Mouse (Mus musculus) myocyte (in vitro differentiated cells): Measurements from ENCODE around the gene Grin2a. TPM values are rescaled to one million over a fixed set of nuclear protein-coding genes. Genes with fewer than 3 reads are reported as not detected.

Source experiments
- H3K27me3 ChIP-seq: one replicate; pipeline ENCODE4 v1.6.1; 2011; ENCODE audit not compliant: control insufficient read depth, insufficient read depth, insufficient read length
- H3K36me3 ChIP-seq: one replicate; pipeline ENCODE4 v1.6.1; 2011; ENCODE audit not compliant: control insufficient read depth, insufficient read depth
- H3K4me2 ChIP-seq: one replicate; pipeline ENCODE4 v1.6.1; 2011; ENCODE audit warnings: low read depth, control low read depth
- H3K4me3 ChIP-seq: one replicate; pipeline ENCODE4 v1.5.1; 2011; ENCODE audit warnings: mild to moderate bottlenecking, control low read depth, moderate library complexity
- H3K79me2 ChIP-seq: one replicate; pipeline ENCODE4 v1.6.1; 2011; ENCODE audit not compliant: control insufficient read depth, insufficient read depth
- H3ac ChIP-seq: one replicate; pipeline ENCODE4 v1.6.1; 2011; ENCODE audit not compliant: control insufficient read depth, insufficient read length
- CEBPB ChIP-seq: IDR thresholded peaks from 2 replicates; pipeline ENCODE4 v1.6.1; 2011; ENCODE audit warnings: mild to moderate bottlenecking, moderate library complexity; ENCODE audit not compliant: poor library complexity, insufficient read depth, severe bottlenecking
- E2F4 ChIP-seq: IDR thresholded peaks from one replicate; pipeline ENCODE4 v1.6.1; 2011; ENCODE audit warnings: mild to moderate bottlenecking, control low read depth, moderate library complexity; ENCODE audit not compliant: insufficient read depth
- MAX ChIP-seq: IDR thresholded peaks from one replicate; pipeline ENCODE4 v1.6.1; 2011; ENCODE audit warnings: low read depth, mild to moderate bottlenecking, control low read depth
- MYOD1 ChIP-seq, 3 experiments: IDR thresholded peaks; one replicate each; pipeline ENCODE4 v1.6.1; 2011; ENCODE audit warnings: control low read depth in 2 of 3, low read depth in 2 of 3, mild to moderate bottlenecking in 2 of 3, moderate library complexity in 1 of 3; ENCODE audit not compliant: insufficient read length in 2 of 3, control insufficient read depth in 1 of 3
- MYOG ChIP-seq, 3 experiments: IDR thresholded peaks; one replicate each; pipeline ENCODE4 v1.6.1; 2011; ENCODE audit warnings: control low read depth in 2 of 3, low read depth in 2 of 3, mild to moderate bottlenecking in 2 of 3; ENCODE audit not compliant: insufficient read length in 2 of 3, control insufficient read depth in 1 of 3, insufficient read depth in 1 of 3
- POLR2A ChIP-seq: IDR thresholded peaks from one replicate; pipeline ENCODE4 v1.6.1; 2011; ENCODE audit warnings: low read depth, mild to moderate bottlenecking, control low read depth, moderate library complexity; ENCODE audit not compliant: insufficient read length
- POLR2AphosphoS2 ChIP-seq: IDR thresholded peaks from one replicate; pipeline ENCODE4 v1.6.1; 2011; ENCODE audit warnings: low read depth, control low read depth; ENCODE audit not compliant: insufficient read length
- REST ChIP-seq: IDR thresholded peaks from one replicate; pipeline ENCODE4 v1.6.1; 2011; ENCODE audit warnings: mild to moderate bottlenecking, control low read depth, moderate library complexity; ENCODE audit not compliant: insufficient read depth, insufficient read length
- SRF ChIP-seq: IDR thresholded peaks from one replicate; pipeline ENCODE4 v1.6.1; 2011; ENCODE audit warnings: low read depth; ENCODE audit not compliant: control insufficient read depth, insufficient read length
- TCF12 ChIP-seq: IDR thresholded peaks from one replicate; pipeline ENCODE4 v1.6.1; 2011; ENCODE audit warnings: mild to moderate bottlenecking, control low read depth; ENCODE audit not compliant: poor library complexity, insufficient read depth, severe bottlenecking
- TCF3 ChIP-seq: IDR thresholded peaks from one replicate; pipeline ENCODE4 v1.6.1; 2011; ENCODE audit warnings: low read depth, control low read depth; ENCODE audit not compliant: insufficient read length
- USF1 ChIP-seq: IDR thresholded peaks from one replicate; pipeline ENCODE4 v1.6.1; 2011; ENCODE audit warnings: low read depth, mild to moderate bottlenecking, control low read depth, moderate library complexity
- polyA plus RNA-seq: library from polyadenylated mRNA; unstranded; fragments of >200 nt; fragmentation: generic; extraction: Trizol; gene quantifications from one replicate; pipeline ENCODE4 v1.2.1, GENCODE M21; 2012; ENCODE audit warnings: missing spikeins

Gene Grin2a
- polyA plus RNA-seq, 1 experiment: 0.01 TPM

- H3ac ChIP-seq: no peak overlapping the region
- TF ChIP-seq E2F4 (no peak), CEBPB (no peak), REST (no peak), POLR2AphosphoS2 (no peak), USF1 (no peak), TCF3 (no peak), MYOG (IDR thresholded peaks at IDR 0.05; ENCODE audit: control insufficient read depth in 1 of 3, insufficient read depth in 1 of 3, insufficient read length in 2 of 3, low read depth in 2 of 3) (no peak), MYOD1 (IDR thresholded peaks at IDR 0.05; ENCODE audit: control insufficient read depth in 1 of 3, insufficient read length in 2 of 3, low read depth in 2 of 3) (no peak), POLR2A (no peak), TCF12 (no peak), SRF (no peak), MAX (no peak)
- no peaks in the 10 kb centered on the region for H3K36me3 ChIP-seq
- H3K79me2 ChIP-seq: no peaks in the 10 kb centered on the region
- H3K4me3 ChIP-seq: no peak overlapping the region
- H3K4me2 ChIP-seq: no peak overlapping the region
- H3K27me3 ChIP-seq: no peaks in the 10 kb centered on the region
Measured at GRCm38 (mm10) chr16:9735365-9736080, 259.8 kb downstream of the Grin2a start.

DNA sequence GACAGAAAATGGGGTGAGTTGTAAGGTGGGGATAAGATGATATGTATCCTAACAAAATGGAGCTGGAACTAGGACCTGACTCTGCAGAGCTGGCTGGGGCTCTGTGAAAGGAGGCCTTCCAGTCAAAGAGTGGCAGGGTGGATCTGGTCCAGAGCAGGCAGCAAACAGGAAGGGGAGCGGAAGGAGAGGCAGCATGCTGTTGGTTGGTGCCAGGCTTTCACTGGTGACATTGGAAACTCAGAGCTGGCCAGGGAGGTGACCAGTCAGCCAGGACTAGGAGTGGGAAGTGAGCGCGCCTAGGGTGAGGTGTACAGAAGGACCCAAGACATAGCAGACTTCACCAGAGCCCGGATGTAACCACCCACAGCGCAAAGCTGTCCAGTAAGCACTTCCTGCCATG, 267.8 kb downstream of the Grin2a start:
- Histone ChIP-seq H3K27me3 (no peaks in the 10 kb centered on the region), H3K4me3 (no peak overlapping the region), H3K79me2 (no peaks in the 10 kb centered on the region), H3ac (no peak overlapping the region), H3K4me2 (no peak overlapping the region), H3K36me3 (no peaks in the 10 kb centered on the region)
- no peak for TF ChIP-seq POLR2AphosphoS2
- no peak for TF ChIP-seq TCF12
- TF ChIP-seq USF1: no peak
- no peak for TF ChIP-seq MYOG (IDR thresholded peaks at IDR 0.05; ENCODE audit: control insufficient read depth in 1 of 3, insufficient read depth in 1 of 3, insufficient read length in 2 of 3, low read depth in 2 of 3)
- no peak for TF ChIP-seq POLR2A
- TF ChIP-seq E2F4: no peak
- TF ChIP-seq REST: no peak
- no peak for TF ChIP-seq MYOD1 (IDR thresholded peaks at IDR 0.05; ENCODE audit: control insufficient read depth in 1 of 3, insufficient read length in 2 of 3, low read depth in 2 of 3)
- TF ChIP-seq MAX: no peak
- TF ChIP-seq TCF3: no peak
- no peak for TF ChIP-seq SRF
- no peak for TF ChIP-seq CEBPB

- Histone ChIP-seq H3ac (no peak overlapping the region), H3K27me3 (no peaks in the 10 kb centered on the region), H3K4me2 (no peak overlapping the region), H3K36me3 (no peaks in the 10 kb centered on the region), H3K79me2 (no peaks in the 10 kb centered on the region), H3K4me3 (no peak overlapping the region)
- no peak for TF ChIP-seq MAX
- TF ChIP-seq TCF3: no peak
- no peak for TF ChIP-seq MYOD1 (IDR thresholded peaks at IDR 0.05; ENCODE audit: control insufficient read depth in 1 of 3, insufficient read length in 2 of 3, low read depth in 2 of 3)
- no peak for TF ChIP-seq E2F4
- TF ChIP-seq SRF: no peak
- TF ChIP-seq REST: no peak
- TF ChIP-seq TCF12: no peak
- no peak for TF ChIP-seq CEBPB
- no peak for TF ChIP-seq POLR2AphosphoS2
- no peak for TF ChIP-seq POLR2A
- no peak for TF ChIP-seq MYOG (IDR thresholded peaks at IDR 0.05; ENCODE audit: control insufficient read depth in 1 of 3, insufficient read depth in 1 of 3, insufficient read length in 2 of 3, low read depth in 2 of 3)
- TF ChIP-seq USF1: no peak
Measured at GRCm38 (mm10) chr16:9725578-9726113, 269.7 kb downstream of the Grin2a start.

- no peak overlapping the region for H3K4me2 ChIP-seq
- TF ChIP-seq TCF3 (no peak), POLR2AphosphoS2 (no peak), TCF12 (no peak), SRF (no peak), CEBPB (no peak), MAX (no peak), USF1 (no peak), POLR2A (no peak), MYOG (IDR thresholded peaks at IDR 0.05; ENCODE audit: control insufficient read depth in 1 of 3, insufficient read depth in 1 of 3, insufficient read length in 2 of 3, low read depth in 2 of 3) (no peak), REST (no peak), MYOD1 (IDR thresholded peaks at IDR 0.05; ENCODE audit: control insufficient read depth in 1 of 3, insufficient read length in 2 of 3, low read depth in 2 of 3) (no peak), E2F4 (no peak)
- H3K79me2 ChIP-seq: no peaks in the 10 kb centered on the region
- H3K36me3 ChIP-seq: no peaks in the 10 kb centered on the region
- no peak overlapping the region for H3K4me3 ChIP-seq
- H3ac ChIP-seq: no peak overlapping the region
- no peaks in the 10 kb centered on the region for H3K27me3 ChIP-seq
Measured at GRCm38 (mm10) chr16:9711398-9711797, 284.0 kb downstream of the Grin2a start.
